Mouse (Mus musculus) testis, postnatal 14 days (tissue): Measurements from ENCODE around the gene Vmn2r41.
A peak's percentile ranks its signal among the peaks of the same experiment; 100 is the strongest.
"Not testable (repeated sequence)": the region's sequence is repeated elsewhere in the genome, so short reads cannot be mapped to it uniquely, and the experiment has no call there.

Experiments used
- DNase-seq: peaks from one replicate; pipeline ENCODE4 v3.0.0; 2021; ENCODE audit warnings: low spot score

Gene Vmn2r41

DNA sequence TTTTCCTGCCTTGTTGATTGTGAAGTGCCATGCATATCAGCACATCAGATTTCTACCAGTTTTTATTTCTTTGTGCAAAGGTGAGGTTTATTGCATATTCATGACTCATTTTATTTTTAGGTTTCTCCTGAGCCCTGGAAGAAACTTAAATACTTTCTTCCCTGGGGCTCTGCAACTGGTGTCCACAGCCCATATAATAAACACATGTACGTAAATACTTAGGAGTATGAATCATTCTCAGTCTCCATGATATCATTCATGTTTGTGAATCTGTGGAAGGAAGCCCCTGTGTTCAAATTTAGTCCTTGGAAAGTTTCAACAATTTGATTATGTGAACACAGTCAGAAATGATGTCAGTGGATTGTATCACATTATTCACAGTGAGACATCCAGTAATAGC is at the start of gene Vmn2r41:
Vmn2r41 (minus strand) TSS at position 101 of the 400 bp plus-strand sequence.
- DNase-seq = not testable (repeated sequence)

DNA sequence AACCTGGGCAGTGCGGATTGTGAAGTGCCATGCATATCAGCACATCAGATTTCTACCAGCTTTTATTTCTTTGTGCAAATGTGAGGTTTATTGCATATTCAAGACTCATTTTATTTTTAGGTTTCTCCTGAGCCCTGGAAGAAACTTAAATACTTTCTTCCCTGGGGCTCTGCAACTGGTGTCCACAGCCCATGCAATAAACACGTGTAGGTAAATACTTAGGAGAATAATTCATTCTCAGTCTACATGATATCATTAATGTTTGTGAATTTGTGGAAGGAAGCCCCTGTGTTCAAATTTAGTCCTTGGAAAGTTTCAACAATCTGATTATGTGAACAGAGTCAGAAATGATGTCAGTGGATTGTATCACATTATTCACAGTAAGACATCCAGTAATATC is 38.8 kb upstream of the Vmn2r41 start, which contains the start of gene Vmn2r42:
Vmn2r42 (minus strand) TSS at position 101 of the 400 bp plus-strand sequence.
- not testable (repeated sequence) for DNase-seq

DNA sequence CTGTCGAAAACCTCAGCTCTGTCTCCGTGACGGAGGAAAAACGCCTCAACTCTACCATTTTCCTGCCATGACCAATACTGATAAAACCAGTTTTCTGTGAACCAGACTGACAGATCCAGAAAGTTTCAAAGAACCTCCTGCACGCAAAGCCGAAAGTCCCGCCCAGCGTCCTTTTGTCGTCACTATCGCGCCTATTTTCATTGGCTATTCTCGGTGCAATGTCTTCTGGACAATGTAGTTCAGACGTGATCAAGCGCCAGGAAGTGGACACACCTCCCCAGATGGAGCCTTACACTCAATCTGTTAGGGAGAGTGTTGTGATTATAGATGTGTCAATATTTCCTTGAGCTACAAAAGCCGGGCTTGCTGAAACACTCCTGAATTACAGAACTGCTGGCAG is 68.6 kb downstream of the Vmn2r41 start:
- DNase-seq = peak; percentile 15
